In the genomic region with DNA sequence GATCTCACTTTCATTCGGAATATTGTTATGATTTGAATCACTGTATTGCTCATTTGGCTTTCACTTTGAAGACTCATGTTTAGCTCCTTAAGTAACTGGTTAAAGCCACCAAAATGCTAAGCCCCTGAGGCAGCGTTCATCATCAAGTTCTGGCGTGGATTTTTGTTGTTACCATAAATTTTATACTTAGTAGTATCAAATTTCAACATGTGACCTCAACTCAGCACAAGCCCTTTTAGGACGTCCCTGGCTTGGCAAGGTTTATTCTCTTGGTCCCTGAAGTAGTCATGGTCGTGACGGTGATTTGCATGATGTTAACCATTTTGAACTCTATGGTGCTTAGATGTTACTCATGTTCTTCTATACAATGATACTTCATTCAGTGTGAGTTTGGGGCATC, we compare ENCODE assay signal across 21 mouse cellular contexts.
"Had no signal": no experiment of that assay in that cellular context is flagged by ENCODE, and none has a peak within 500 bp of the region (broad histone marks: within the 10 kb centered on the region; RNA-seq: fewer than 3 reads in every experiment).

No protein-coding gene starts in this region.

- H3K27ac ChIP-seq: heart, embryonic 10.5 days; hindbrain, embryonic 13.5 days; hindbrain, embryonic 15.5 days; intestine, embryonic 15.5 days; layer of hippocampus, adult 2 months; left cerebral cortex, adult 2 months; limb, embryonic 13.5 days; limb, embryonic 15.5 days; liver, embryonic 12.5 days; liver, embryonic 14.5 days had no signal

- DNase-seq: gastrocnemius, postnatal 25 days; heart, adult 18-20 months; heart, postnatal 10 days; heart, postnatal 36 days; kidney, adult 18-20 months; kidney, adult 8-10 months; kidney, postnatal 10 days; kidney, postnatal 25 days; kidney, postnatal 4 days; left cerebral cortex, postnatal 4 days had no signal

- H3K36me3 ChIP-seq: heart, embryonic 10.5 days; heart, embryonic 12.5 days; hindbrain, embryonic 13.5 days; hindbrain, embryonic 15.5 days; intestine, embryonic 15.5 days; limb, embryonic 13.5 days; limb, embryonic 15.5 days; liver, embryonic 12.5 days had no signal

- H3K27me3 ChIP-seq: heart, embryonic 12.5 days; hindbrain, embryonic 13.5 days; hindbrain, embryonic 15.5 days; intestine, embryonic 15.5 days; limb, embryonic 13.5 days; limb, embryonic 15.5 days; liver, embryonic 12.5 days had no signal

- H3K4me1 ChIP-seq: hindbrain, embryonic 15.5 days had no signal

- H3K9me3 ChIP-seq: heart, embryonic 10.5 days; heart, embryonic 12.5 days; hindbrain, embryonic 13.5 days; hindbrain, embryonic 15.5 days; intestine, embryonic 15.5 days; limb, embryonic 13.5 days; limb, embryonic 15.5 days; liver, embryonic 12.5 days had no signal

- H3K4me3 ChIP-seq: heart, embryonic 10.5 days; heart, embryonic 12.5 days; hindbrain, embryonic 13.5 days; hindbrain, embryonic 15.5 days; intestine, embryonic 15.5 days; layer of hippocampus, adult 2 months; left cerebral cortex, adult 2 months; limb, embryonic 13.5 days; limb, embryonic 15.5 days; liver, embryonic 12.5 days had no signal
